Mouse (Mus musculus) liver, postnatal 0 days (tissue): ENCODE measurements around the gene Myl10. TPM values are rescaled to one million over a fixed set of nuclear protein-coding genes. Genes with fewer than 3 reads are reported as not detected.

ENCODE experiments used
- ATAC-seq: fragments of 200-750 bp; cut with Nextera tagmentation; 2 replicates; pipeline ENCODE4 v1.8.0; 2017; ENCODE audit warnings: mild to moderate bottlenecking, moderate library complexity
- DNase-seq: peaks from one replicate; pipeline ENCODE4 v3.0.0-alpha.2; 2016
- H3K27ac ChIP-seq: fragments of 300-500 bp; sonication (generic); 2 replicates; pipeline ENCODE4 v1.5.1; 2014; ENCODE audit warnings: antibody characterized with exemption, moderate library complexity, mild to moderate bottlenecking, low read depth
- H3K27me3 ChIP-seq: fragments of 300-500 bp; sonication (generic); 2 replicates; pipeline ENCODE4 v1.6.1; 2014; ENCODE audit warnings: low read length, control low read depth, mixed read lengths; ENCODE audit not compliant: insufficient read depth
- H3K36me3 ChIP-seq: fragments of 300-500 bp; sonication (generic); replicated peaks from 2 replicates; pipeline ENCODE4 v1.6.1; 2014; ENCODE audit warnings: mild to moderate bottlenecking, control low read depth, low read length, moderate library complexity, mixed read lengths; ENCODE audit not compliant: insufficient read depth
- H3K4me1 ChIP-seq: fragments of 300-500 bp; sonication (generic); 2 replicates; pipeline ENCODE4 v1.6.1; 2014; ENCODE audit warnings: antibody characterized with exemption, mild to moderate bottlenecking, control low read depth; ENCODE audit not compliant: insufficient read depth
- H3K4me2 ChIP-seq: fragments of 300-500 bp; sonication (generic); 2 replicates; pipeline ENCODE4 v1.6.1; 2014; ENCODE audit warnings: low read depth, mild to moderate bottlenecking, low read length, moderate library complexity, mixed read lengths
- H3K4me3 ChIP-seq: fragments of 300-500 bp; sonication (generic); 2 replicates; pipeline ENCODE4 v1.5.1; 2014; ENCODE audit warnings: low read depth, low read length
- H3K9ac ChIP-seq: fragments of 300-500 bp; sonication (generic); replicated peaks from 2 replicates; pipeline ENCODE4 v1.6.1; 2014; ENCODE audit warnings: mild to moderate bottlenecking, moderate library complexity
- H3K9me3 ChIP-seq: fragments of 300-500 bp; sonication (generic); 2 replicates; pipeline ENCODE4 v1.6.1; 2016; ENCODE audit warnings: mild to moderate bottlenecking, control low read depth, low read length, mixed read lengths
- CTCF ChIP-seq: sonication (generic); IDR thresholded peaks from 2 replicates; pipeline ENCODE4 v1.5.1; 2016; ENCODE audit warnings: antibody characterized with exemption, low read depth
- EP300 ChIP-seq: IDR thresholded peaks from 2 replicates; pipeline ENCODE4 v1.6.1; 2016; ENCODE audit warnings: antibody characterized with exemption, low read depth, mild to moderate bottlenecking
- WGBS: fragments of 180-500 bp; shearing (Covaris S2); extraction: QIAGEN DNeasy Blood & Tissue Kit; methylation state at CpG from one replicate; pipeline ENCODE4 v1.1.7; 2014; ENCODE audit not compliant: insufficient replicate concordance; 5-methylcytosine and 5-hydroxymethylcytosine counted together
- polyA plus RNA-seq: library from polyadenylated mRNA; unstranded; fragments of >200 nt; fragmentation: Nextera tagmentation; extraction: Ambion mirVana; gene quantifications from 2 replicates; pipeline ENCODE4 v1.2.1, GENCODE M21; 2015

Myl10 gene
- polyA plus RNA-seq, 1 experiment from 2014 or later = not detected

- no peaks in the 10 kb centered on the region for H3K4me1 ChIP-seq
- no peak for ATAC-seq
- no peak overlapping the region for H3K4me2 ChIP-seq
- TF ChIP-seq CTCF = no peak
- no peak for TF ChIP-seq EP300
- H3K9ac ChIP-seq = no peak overlapping the region
- H3K9me3 ChIP-seq = no peaks in the 10 kb centered on the region
- no peaks in the 10 kb centered on the region for H3K27me3 ChIP-seq
- no peak overlapping the region for H3K27ac ChIP-seq
- no peaks in the 10 kb centered on the region for H3K36me3 ChIP-seq
- no peak overlapping the region for H3K4me3 ChIP-seq
- WGBS = 58% methylated on average over 6 of the region's 6 CpGs
- DNase-seq = no peak
Measured at GRCm38 (mm10) chr5:136738918-136739317, 46.0 kb downstream of the Myl10 start.

- Histone ChIP-seq H3K36me3 (no peaks in the 10 kb centered on the region), H3K27me3 (no peaks in the 10 kb centered on the region), H3K4me1 (no peaks in the 10 kb centered on the region), H3K27ac (no peak overlapping the region), H3K9ac (no peak overlapping the region), H3K4me3 (no peak overlapping the region), H3K4me2 (no peak overlapping the region), H3K9me3 (peaks cover 18% of the 10 kb centered on the region)
- 61% methylated on average over 9 of the region's 9 CpGs for WGBS
- TF ChIP-seq CTCF = no peak
- TF ChIP-seq EP300 = no peak
- ATAC-seq (no peak), DNase-seq (no peak)
Measured at GRCm38 (mm10) chr5:136746596-136746995, 53.6 kb downstream of the Myl10 start.

Other genes starting within 250 kb of the Myl10 start
- gene Cux1, start 125.7 kb upstream of the Myl10 start, polyA plus RNA-seq = 9.2 and 10.7 TPM in 2 replicates
- gene Col26a1, start 190.1 kb downstream of the Myl10 start, polyA plus RNA-seq = 0.12 TPM in 1 of 2 replicates, not detected in the other
- 9.8 and 11.5 TPM in 2 replicates for gene Ift22, start 215.0 kb downstream of the Myl10 start, polyA plus RNA-seq